ENCODE assay signal across 14 mouse cellular contexts in the genomic region with DNA sequence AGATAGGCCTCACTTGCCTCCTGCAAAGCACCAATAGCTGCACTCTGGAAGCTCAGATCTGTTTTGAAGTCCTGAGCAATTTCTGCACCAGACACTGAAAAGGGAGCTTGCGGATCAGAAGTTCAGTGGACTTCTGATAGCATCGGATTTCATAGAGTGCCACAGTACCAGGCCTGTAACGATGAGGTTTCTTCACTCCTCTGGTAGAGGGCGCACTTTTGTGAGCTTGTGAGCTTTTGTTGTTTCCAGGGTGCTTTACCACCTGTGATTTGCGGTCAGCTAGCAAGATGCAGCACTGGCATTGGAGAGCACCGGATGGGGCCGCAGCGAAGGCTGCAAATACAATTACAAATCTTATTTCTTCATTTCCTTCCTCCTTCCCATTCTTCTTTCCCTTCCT. TPM values are rescaled to one million over a fixed set of nuclear protein-coding genes. Genes with fewer than 3 reads are reported as not detected.
A peak's percentile ranks its signal among the peaks of the same experiment; 100 is the strongest.
DNase-seq lines count a peak whose midpoint lies in the region; ATAC-seq lines count a peak whose summit lies in the region.
"Had no signal": no experiment of that assay in that cellular context is flagged by ENCODE, and none has a peak within 500 bp of the region (broad histone marks: within the 10 kb centered on the region; RNA-seq: fewer than 3 reads in every experiment).

No protein-coding gene starts in this region.

- WGBS in kidney, embryonic 14.5 days = 11% methylated on average over 8 of the region's 8 CpGs
- 19% methylated on average over 8 of the region's 8 CpGs for WGBS in forebrain, embryonic 15.5 days

- no peaks in the 10 kb centered on the region for H3K36me3 ChIP-seq in kidney, embryonic 14.5 days (ENCODE audit: control insufficient read depth, insufficient read depth, low read length)
- H3K36me3 ChIP-seq in forebrain, embryonic 15.5 days = no peaks in the 10 kb centered on the region

- H3K4me3 ChIP-seq in kidney, embryonic 14.5 days (ENCODE audit: low read length) = no peak overlapping the region
- H3K4me3 ChIP-seq in forebrain, embryonic 15.5 days = no peak overlapping the region

- no peak for ATAC-seq in kidney, embryonic 14.5 days (ENCODE audit: low FRiP score, low TSS enrichment)
- 0 out of 2 replicates have a peak, but pooled peaks have one; percentile 19 for ATAC-seq in common myeloid progenitor, adult 5-6 weeks (replicated peaks; ENCODE audit: low read depth, poor library complexity, severe bottlenecking)
- ATAC-seq in forebrain, embryonic 15.5 days (replicated peaks) = no peak
- ATAC-seq: forebrain, embryonic 14.5 days had no signal

- H3K9ac ChIP-seq in kidney, embryonic 14.5 days (ENCODE audit: low read depth, low read length) = no peak overlapping the region
- H3K9ac ChIP-seq in forebrain, embryonic 15.5 days (replicated peaks) = no peak overlapping the region

- H3K27me3 ChIP-seq in kidney, embryonic 14.5 days (ENCODE audit: control insufficient read depth, insufficient read depth, low read length) = peaks cover 71% of the 10 kb centered on the region
- H3K27me3 ChIP-seq in forebrain, embryonic 15.5 days = peaks cover 40% of the 10 kb centered on the region

- H3K4me2 ChIP-seq in kidney, embryonic 14.5 days (replicated peaks; ENCODE audit: low read depth, low read length) = no peak overlapping the region
- no peak overlapping the region for H3K4me2 ChIP-seq in forebrain, embryonic 15.5 days (replicated peaks)

- no peaks in the 10 kb centered on the region for H3K4me1 ChIP-seq in kidney, embryonic 14.5 days (ENCODE audit: control insufficient read depth, insufficient read depth, low read length)
- H3K4me1 ChIP-seq in forebrain, embryonic 15.5 days = no peaks in the 10 kb centered on the region

- DNase-seq in kidney, postnatal 14 days = peak; percentile 8
- peak; percentile 62 to 77 for DNase-seq in CD8-positive naive resting alpha-beta T cell, adult 2 months (ENCODE audit: low read depth in 2 of 2, low spot score in 2 of 2)
- DNase-seq in natural killer cell, adult 2 months (ENCODE audit: low spot score in 2 of 2) = peak; percentile 79 to 80
- no peak for DNase-seq in adrenal gland, postnatal 25 days
- no peak for DNase-seq in gastrocnemius, postnatal 36 days
- DNase-seq: cerebellum, adult 8-10 months; heart, postnatal 36 days; right cerebral cortex, adult 18-20 months had no signal

- intact Hi-C loops in gastrocnemius, postnatal 36 days (cut with DNase I) = no loop called here

- no peak overlapping the region for H3K27ac ChIP-seq in kidney, embryonic 14.5 days (ENCODE audit: low read depth, low read length)
- H3K27ac ChIP-seq in forebrain, embryonic 15.5 days (replicated peaks) = no peak overlapping the region

- no peaks in the 10 kb centered on the region for H3K9me3 ChIP-seq in kidney, embryonic 14.5 days (ENCODE audit: control insufficient read depth, low read length)
- no peaks in the 10 kb centered on the region for H3K9me3 ChIP-seq in forebrain, embryonic 15.5 days

RNA-seq across cellular contexts. Expression of gene Rpp21, which starts 30.9 kb away (rescaled TPM):
- 120 and 163 TPM in 2 replicates for polyA plus RNA-seq in kidney, embryonic 14.5 days (2014; fragmentation: Nextera tagmentation; extraction: Ambion mirVana)
- 19.6 and 21.1 TPM in 2 replicates for total RNA-seq in common myeloid progenitor, adult 5-6 weeks (2017)
- 47.2 TPM in 2 replicates for total RNA-seq in adrenal gland, postnatal 25 days (2021)
- polyA plus RNA-seq in forebrain, embryonic 15.5 days (2015; fragmentation: Nextera tagmentation; extraction: Ambion mirVana) = 101 and 105 TPM in 2 replicates
- 10 to 100 TPM; 34.5 to 39.6 TPM for total RNA-seq in gastrocnemius, postnatal 36 days (2021)

RNA-seq across cellular contexts. Expression of gene H2-T3, which starts 36.8 kb away (rescaled TPM):
- not detected in 2 replicates for polyA plus RNA-seq in kidney, embryonic 14.5 days (2014; fragmentation: Nextera tagmentation; extraction: Ambion mirVana)
- total RNA-seq in common myeloid progenitor, adult 5-6 weeks (2017) = not detected in 2 replicates
- not detected in 2 replicates for total RNA-seq in adrenal gland, postnatal 25 days (2021)
- not detected in 2 replicates for polyA plus RNA-seq in forebrain, embryonic 15.5 days (2015; fragmentation: Nextera tagmentation; extraction: Ambion mirVana)
- under 1 TPM in 1 of 2 experiments, not detected in 1; 0.59 TPM for total RNA-seq in gastrocnemius, postnatal 36 days (2021)
- total RNA-seq: heart, postnatal 36 days; layer of hippocampus, postnatal 14 days; megakaryocyte-erythroid progenitor cell, adult 5-6 weeks had no signal
- polyA plus RNA-seq: forebrain, embryonic 14.5 days had no signal

RNA-seq across cellular contexts. Expression of gene Trim39, which starts 45.1 kb away (rescaled TPM):
- polyA plus RNA-seq in kidney, embryonic 14.5 days (2014; fragmentation: Nextera tagmentation; extraction: Ambion mirVana) = 11.5 and 16.7 TPM in 2 replicates
- total RNA-seq in common myeloid progenitor, adult 5-6 weeks (2017) = 12.8 and 18.4 TPM in 2 replicates
- 22.5 and 23.0 TPM in 2 replicates for total RNA-seq in adrenal gland, postnatal 25 days (2021)
- polyA plus RNA-seq in forebrain, embryonic 15.5 days (2015; fragmentation: Nextera tagmentation; extraction: Ambion mirVana) = 25.7 and 26.4 TPM in 2 replicates
- 1 to 10 TPM; 4.0 to 5.9 TPM for total RNA-seq in gastrocnemius, postnatal 36 days (2021)

RNA-seq across cellular contexts. Expression of gene Gm8909, which starts 58.6 kb away (rescaled TPM):
- polyA plus RNA-seq in kidney, embryonic 14.5 days (2014; fragmentation: Nextera tagmentation; extraction: Ambion mirVana) = not detected in 2 replicates
- not detected in 2 replicates for total RNA-seq in common myeloid progenitor, adult 5-6 weeks (2017)
- not detected in 2 replicates for total RNA-seq in adrenal gland, postnatal 25 days (2021)
- not detected in 2 replicates for polyA plus RNA-seq in forebrain, embryonic 15.5 days (2015; fragmentation: Nextera tagmentation; extraction: Ambion mirVana)
- not detected for total RNA-seq in gastrocnemius, postnatal 36 days (2021)
- total RNA-seq: heart, postnatal 36 days; layer of hippocampus, postnatal 14 days; megakaryocyte-erythroid progenitor cell, adult 5-6 weeks had no signal
- polyA plus RNA-seq: forebrain, embryonic 14.5 days had no signal

RNA-seq across cellular contexts. Expression of gene H2-M10.2, which starts 59.4 kb away (rescaled TPM):
- polyA plus RNA-seq in kidney, embryonic 14.5 days (2014; fragmentation: Nextera tagmentation; extraction: Ambion mirVana) = 0.19 TPM in 1 of 2 replicates, not detected in the other
- not detected in 2 replicates for total RNA-seq in common myeloid progenitor, adult 5-6 weeks (2017)
- total RNA-seq in adrenal gland, postnatal 25 days (2021) = not detected in 2 replicates
- polyA plus RNA-seq in forebrain, embryonic 15.5 days (2015; fragmentation: Nextera tagmentation; extraction: Ambion mirVana) = not detected in 2 replicates
- not detected for total RNA-seq in gastrocnemius, postnatal 36 days (2021)
- total RNA-seq: heart, postnatal 36 days; layer of hippocampus, postnatal 14 days; megakaryocyte-erythroid progenitor cell, adult 5-6 weeks had no signal
- polyA plus RNA-seq: forebrain, embryonic 14.5 days had no signal

Comparison
In these comparisons a context has a peak if more than half of its experiments do, and no peak if none do; other contexts are left out.
1. DNase-seq: peak in kidney, postnatal 14 days (single experiment), CD8-positive naive resting alpha-beta T cell, adult 2 months (2 of 2) and natural killer cell, adult 2 months (2 of 2); none in adrenal gland, postnatal 25 days (single experiment) and gastrocnemius, postnatal 36 days (0 of 2).